Mouse (Mus musculus) layer of hippocampus, adult 2 months (tissue): ENCODE data around the gene Pin1. TPM values are rescaled to one million over a fixed set of nuclear protein-coding genes. Genes with fewer than 3 reads are reported as not detected.
"Not testable (repeated sequence)": the region's sequence is repeated elsewhere in the genome, so short reads cannot be mapped to it uniquely, and the experiment has no call there.

ENCODE experiments used
- DNase-seq, 2 experiments: peaks; one replicate each; pipeline ENCODE4 v3.0.0; 2022; ENCODE audit warnings: low spot score in 2 of 2
- H3K27ac ChIP-seq: fragments of 200-600 bp; 2 replicates; pipeline ENCODE4 v1.8.1; 2022
- H3K4me3 ChIP-seq: fragments of 200-600 bp; 2 replicates; pipeline ENCODE4 v1.8.1; 2022; ENCODE audit warnings: mild to moderate bottlenecking
- CTCF ChIP-seq: fragments of 200-600 bp; conservative IDR thresholded peaks from 2 replicates; pipeline ENCODE4 v1.8.1; 2022; ENCODE audit warnings: antibody characterized with exemption, mild to moderate bottlenecking, moderate library complexity
- long read RNA-seq, 2 experiments: library from polyadenylated mRNA; stranded (forward); transcript quantifications; one replicate each; pipeline ENCODE4 v2.0.0; 2021; ENCODE audit warnings: borderline mapping rate in 2 of 2
- total RNA-seq, 2 experiments: library from RNA; stranded (reverse); gene quantifications; 2 replicates each; pipeline ENCODE4 v1.2.3; 2021

Gene Pin1
- 10 to 100 TPM; 32.8 to 34.0 TPM for total RNA-seq
- long read RNA-seq, experiment 1, transcript Pin1-201 (4 exons, 3,843 nt), result major isoform, 128 of 149 reads
- long read RNA-seq, experiment 1, partial matches to known transcripts, result 18 of 149 reads
- long read RNA-seq, experiment 1, other reads (novel, unspliced or antisense), result 3 of 149 reads
- long read RNA-seq, experiment 2, transcript Pin1-201 (4 exons, 3,843 nt), result major isoform, 183 of 202 reads
- long read RNA-seq, experiment 2, partial matches to known transcripts, result 15 of 202 reads
- long read RNA-seq, experiment 2, other reads (novel, unspliced or antisense), result 4 of 202 reads

DNA sequence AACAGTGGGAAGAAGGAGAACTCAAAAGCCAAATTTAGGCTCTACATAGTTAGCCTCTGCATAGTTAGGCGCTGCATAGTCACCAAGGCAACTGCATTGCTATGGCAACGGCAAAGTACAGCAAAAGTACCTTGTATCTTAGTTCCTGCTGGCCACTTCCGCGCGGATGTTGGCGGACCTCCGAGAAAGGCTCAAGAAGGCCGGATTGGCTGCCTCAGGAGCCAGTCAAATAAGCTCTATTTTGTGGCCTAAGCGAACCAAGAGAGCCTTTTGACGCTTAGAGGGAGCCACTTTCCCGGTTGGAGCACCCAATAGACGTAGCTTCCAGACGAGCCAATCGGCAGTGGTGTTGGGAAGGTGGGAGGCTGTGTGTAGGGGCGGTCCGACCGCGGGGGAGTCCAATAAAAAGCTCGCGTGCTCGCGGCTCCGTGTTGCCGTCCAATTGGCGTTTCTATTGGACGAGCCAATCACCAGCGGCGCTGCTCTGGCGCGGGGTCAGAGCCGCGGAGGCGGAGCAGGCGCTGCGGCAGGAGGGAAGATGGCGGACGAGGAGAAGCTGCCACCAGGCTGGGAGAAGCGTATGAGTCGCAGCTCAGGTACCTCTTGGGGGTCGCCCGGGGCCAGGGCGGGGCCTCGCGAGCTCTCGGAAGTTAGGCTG, at the start of gene Pin1:
Gene Pin1, plus strand, starts transcription at position 494 of the 658 bp plus-strand sequence.
- peak within 1 kb of the TSS; percentile 96 for H3K4me3 ChIP-seq
- peak; percentile 2; the same call in 1 of the 2 replicates for TF ChIP-seq CTCF
- peak within 1 kb of the TSS; percentile 94 for H3K27ac ChIP-seq
- peak; percentile 98 to 100 for DNase-seq

DNA sequence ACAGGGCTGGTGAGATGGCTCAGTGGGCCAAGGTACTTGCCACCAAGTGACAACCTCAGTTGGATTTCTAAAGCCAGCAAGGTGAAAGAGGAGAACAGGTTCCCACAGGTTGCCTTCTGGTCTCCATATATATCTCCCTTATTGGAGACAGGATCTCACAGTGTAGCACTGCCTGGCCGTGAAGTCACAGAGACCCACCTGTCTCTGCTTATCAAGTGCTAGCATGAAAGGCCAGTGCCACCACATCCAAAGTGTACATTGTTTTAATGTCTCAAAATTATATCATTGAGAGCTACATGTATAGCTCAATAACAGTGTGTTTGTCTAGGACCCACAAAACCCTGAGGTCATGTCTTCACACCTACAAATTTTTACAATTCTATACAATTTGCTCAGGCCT, 45.6 kb upstream of the Pin1 start:
- H3K4me3 ChIP-seq, result no peak overlapping the region
- no peak for DNase-seq
- H3K27ac ChIP-seq, result no peak overlapping the region
- TF ChIP-seq CTCF, result no peak

DNA sequence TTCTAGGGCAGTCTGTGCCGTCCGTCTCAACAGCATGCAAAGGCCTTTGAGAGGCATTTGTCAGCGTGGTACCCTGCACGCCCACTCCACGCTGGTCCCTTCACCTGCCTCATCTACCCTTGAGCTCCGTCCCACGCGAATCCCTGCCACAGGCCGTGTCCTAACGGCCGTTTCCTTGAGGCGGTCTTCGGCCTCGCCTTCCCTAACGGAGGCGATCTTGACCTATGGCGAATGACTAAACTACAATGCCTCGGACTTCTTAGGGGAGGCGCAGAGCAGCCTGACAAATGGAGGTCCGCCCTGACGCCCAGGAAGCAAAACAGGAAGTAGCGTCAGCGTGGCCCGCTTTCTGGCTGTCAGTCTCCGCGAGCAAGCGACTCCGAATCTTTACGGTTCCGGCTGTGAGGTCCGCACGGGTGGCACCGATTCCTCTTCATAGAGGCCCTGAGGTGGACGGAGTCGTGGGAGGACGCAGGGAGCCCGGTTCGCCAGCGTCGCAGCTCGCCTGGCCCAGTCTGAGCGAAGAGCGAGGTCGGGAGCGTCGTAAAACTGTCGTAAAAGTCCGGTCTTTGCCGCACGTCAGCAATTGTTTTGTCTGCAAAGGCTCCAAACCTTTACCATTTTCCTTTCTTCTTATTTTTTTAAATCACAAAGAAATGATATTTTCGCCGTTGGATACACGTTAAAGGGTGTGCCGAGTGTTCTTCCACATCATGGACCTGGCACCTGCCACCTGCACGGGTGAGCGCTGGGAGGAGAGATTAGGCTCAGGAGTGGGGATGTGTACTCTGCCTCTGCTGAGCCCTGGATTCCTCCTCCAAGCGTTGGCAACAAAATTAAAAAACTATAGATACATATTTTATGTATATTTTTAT, 44.6 kb upstream of the Pin1 start:
- no peak for TF ChIP-seq CTCF
- peak overlapping the region; percentile 99 for H3K27ac ChIP-seq
- H3K4me3 ChIP-seq, result peak overlapping the region; percentile 81
- peak; percentile 77 to 78 for DNase-seq

DNA sequence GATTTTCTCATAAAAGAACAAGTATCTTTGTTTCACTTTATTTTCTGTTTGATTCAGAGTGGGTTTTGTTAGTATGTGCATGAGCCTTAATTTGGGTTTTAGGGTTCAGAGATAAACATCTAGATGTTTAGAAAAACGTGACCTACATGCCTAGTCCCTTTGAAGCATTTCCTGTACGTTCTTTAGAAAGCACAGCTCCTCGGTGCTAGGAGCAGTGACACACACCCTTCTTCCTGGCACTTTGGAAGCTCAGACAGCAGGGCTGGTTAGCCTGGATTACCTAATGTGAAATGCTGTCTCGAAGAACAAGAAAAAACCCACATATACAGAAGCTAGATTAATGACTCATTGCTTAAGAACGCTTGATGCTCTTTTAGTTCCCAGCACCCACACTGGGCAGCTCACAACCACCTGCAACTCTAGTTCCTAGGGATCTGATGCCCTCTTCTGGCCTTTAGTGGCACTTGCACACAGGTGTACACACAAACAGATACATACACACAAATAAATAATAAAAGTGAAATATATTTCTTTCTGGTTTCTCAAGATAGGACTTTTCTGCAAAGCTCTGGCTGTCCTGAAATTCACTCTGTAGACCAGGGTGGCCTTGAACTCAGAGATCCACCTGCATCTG, 41.9 kb upstream of the Pin1 start:
- DNase-seq, result no peak
- H3K4me3 ChIP-seq, result no peak overlapping the region
- H3K27ac ChIP-seq, result no peak overlapping the region
- TF ChIP-seq CTCF, result peak; percentile 31

DNA sequence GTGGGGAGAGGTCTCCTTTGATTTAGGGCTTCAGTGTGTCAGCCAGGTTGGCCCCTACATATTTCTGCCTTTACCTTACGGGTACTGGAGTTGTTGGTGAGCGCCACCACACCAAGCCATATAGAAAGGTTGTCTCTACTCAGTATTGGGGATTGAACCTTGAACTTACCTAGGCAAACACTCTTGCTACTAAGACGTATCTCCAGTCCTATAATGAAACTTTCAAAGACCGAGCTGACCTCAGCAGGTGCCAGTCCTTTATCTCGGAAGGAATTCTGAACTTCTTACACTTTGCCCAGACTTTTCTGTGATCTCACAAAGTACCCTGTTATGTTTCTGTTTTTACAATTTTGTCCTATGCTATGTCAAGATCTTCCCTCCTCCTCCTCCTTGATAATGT, 39.9 kb upstream of the Pin1 start:
- Histone ChIP-seq H3K4me3 (no peak overlapping the region), H3K27ac (no peak overlapping the region)
- no peak for DNase-seq
- no peak for TF ChIP-seq CTCF

DNA sequence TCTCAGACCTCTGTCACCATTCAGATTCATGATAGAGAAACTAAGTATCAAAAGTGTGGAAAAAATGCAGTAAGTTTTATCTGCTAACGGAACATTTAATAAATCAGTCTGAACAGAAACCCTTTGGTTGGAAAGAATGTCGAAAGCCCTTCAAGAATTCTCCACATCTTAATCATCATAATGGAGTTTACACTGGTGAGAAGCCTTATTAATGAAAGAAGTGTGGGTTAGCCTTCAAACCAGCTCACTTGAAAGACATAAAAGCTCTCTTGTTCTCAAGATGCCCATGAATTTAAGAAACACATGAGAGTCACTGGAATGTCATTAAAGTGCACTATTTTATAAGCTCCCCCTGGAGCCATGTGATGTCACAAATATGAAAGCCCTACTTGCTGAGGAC, 35.2 kb upstream of the Pin1 start:
- H3K27ac ChIP-seq, result no peak overlapping the region
- no peak for TF ChIP-seq CTCF
- no peak overlapping the region for H3K4me3 ChIP-seq
- DNase-seq, result peak in 1 of 2 experiments; percentile 1

DNA sequence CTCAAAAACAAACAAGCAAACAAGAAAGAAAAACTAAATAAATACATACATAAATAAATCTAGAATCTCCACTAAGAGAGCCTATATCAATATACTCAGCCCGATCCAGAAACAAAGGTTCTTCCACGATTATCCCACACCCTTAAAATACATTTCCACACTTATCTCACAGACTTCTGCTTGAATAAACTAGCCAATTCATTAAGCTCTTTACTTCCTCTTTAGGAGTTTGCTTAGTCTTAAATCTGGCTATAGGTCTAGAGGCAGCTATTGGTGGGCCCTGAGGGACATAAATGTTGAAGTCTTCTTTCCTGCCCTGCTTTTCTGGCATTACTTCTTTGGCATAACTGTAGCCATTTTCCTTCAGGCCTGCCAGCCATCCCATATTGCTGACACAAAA, 20.6 kb upstream of the Pin1 start:
- Histone ChIP-seq H3K4me3 (no peak overlapping the region), H3K27ac (no peak overlapping the region)
- no peak for DNase-seq
- TF ChIP-seq CTCF, result no peak

DNA sequence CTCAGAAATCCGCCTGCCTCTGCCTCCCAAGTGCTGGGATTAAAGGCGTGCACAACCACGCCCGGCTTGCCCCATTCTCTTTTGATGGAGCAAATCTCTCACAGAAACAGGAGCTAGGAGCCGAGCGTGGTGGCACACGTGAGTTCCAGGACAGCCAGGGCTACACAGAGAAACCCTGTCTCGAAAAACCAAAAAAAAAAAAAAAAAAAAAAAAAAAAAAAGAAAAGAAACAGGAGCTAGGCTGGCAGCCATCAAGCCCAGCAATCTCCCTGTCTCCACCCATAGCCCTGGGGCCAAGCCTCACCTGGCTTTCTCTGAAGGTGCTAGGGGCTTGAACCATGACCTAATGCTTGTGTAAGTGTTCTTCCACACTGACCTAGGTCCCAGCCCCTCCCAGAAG, 16.2 kb upstream of the Pin1 start:
- DNase-seq, result not testable (repeated sequence)

DNA sequence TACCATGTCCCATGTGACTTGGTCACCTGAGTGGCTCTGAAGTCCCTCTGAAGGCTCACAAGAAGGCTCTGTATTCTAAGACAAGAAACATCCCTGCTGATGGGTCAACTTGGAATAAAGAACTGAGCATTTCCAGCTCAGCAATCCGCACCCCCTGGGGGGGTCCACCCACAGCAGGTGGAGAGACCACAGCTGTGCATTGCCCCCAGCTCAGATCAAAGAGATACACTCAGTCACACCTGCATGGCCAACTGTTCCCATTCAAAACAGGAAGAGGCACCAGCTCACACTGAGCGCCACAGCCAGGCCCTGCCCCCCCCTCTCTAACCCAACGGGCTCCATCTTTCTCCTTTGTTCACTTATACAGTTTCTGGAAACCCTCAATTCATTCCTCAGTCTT, 15.6 kb upstream of the Pin1 start:
- no peak for DNase-seq
- Histone ChIP-seq H3K27ac (no peak overlapping the region), H3K4me3 (no peak overlapping the region)
- no peak for TF ChIP-seq CTCF

More for the DNA sequence above, 16.2 kb upstream of the Pin1 start:
- not testable (repeated sequence) for H3K4me3 ChIP-seq, H3K27ac ChIP-seq

DNA sequence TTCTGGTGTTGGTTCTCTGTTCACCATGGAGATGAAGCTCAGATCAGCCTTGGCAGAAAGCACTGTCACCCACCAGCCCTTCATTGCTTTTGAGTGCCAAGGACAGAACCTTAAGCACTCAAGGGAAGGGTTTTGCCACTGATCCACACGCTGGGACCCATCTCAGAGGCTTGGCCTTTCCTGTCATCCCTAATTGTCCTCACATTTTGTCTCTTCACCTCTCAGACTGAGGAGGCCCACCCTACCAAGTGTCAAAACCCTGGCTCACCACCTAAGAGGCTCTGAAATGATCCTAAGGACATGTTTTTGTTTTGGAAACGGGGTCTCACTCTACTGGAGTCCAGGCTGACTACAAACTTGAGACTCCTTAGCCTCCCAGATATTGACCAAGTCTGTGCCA, 15.1 kb upstream of the Pin1 start:
- no peak overlapping the region for H3K4me3 ChIP-seq
- DNase-seq, result peak in 1 of 2 experiments; percentile 5
- no peak for TF ChIP-seq CTCF
- H3K27ac ChIP-seq, result no peak overlapping the region

DNA sequence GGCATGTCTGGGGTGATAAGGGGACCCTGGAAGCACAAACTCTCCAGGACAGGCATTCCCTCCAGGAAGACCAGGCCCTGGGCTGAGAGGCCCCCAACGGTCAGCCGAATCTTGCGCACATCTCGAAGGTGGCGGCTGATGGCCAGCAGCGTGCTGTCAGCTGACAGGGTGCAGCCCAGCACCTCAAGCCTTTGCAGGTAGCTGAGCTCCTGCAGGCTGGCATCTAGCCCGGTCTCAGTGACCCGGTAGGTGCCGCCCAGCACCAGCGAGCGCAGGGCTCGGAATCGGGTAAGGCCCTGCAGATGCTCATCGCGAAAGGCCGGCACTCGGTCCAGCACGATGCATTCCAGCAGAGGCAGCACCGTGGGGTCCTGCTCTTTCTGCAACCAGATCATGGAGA, 13.3 kb upstream of the Pin1 start:
- peak in 1 of 2 experiments; percentile 11 for DNase-seq
- no peak overlapping the region for H3K4me3 ChIP-seq
- H3K27ac ChIP-seq, result no peak overlapping the region
- no peak for TF ChIP-seq CTCF

DNA sequence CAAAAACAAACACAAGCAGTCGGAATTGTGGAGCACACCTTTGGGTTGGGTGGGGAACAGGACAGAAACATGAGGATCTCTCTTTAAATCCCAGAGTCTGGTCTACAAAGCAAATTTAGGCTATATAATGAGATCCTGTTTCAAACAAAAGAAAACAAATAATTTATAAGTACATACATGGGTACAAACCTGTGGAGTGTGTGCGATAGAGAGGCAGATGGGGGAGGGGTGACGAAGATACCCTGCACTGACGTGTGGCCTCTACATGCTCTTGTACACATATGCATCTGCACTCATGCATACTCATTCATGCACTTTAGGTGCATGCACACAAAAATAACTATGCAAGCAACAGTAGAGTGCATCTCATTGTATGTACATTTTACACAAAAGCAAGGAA, 12.4 kb upstream of the Pin1 start:
- no peak overlapping the region for H3K27ac ChIP-seq
- no peak for DNase-seq
- no peak for TF ChIP-seq CTCF

DNA sequence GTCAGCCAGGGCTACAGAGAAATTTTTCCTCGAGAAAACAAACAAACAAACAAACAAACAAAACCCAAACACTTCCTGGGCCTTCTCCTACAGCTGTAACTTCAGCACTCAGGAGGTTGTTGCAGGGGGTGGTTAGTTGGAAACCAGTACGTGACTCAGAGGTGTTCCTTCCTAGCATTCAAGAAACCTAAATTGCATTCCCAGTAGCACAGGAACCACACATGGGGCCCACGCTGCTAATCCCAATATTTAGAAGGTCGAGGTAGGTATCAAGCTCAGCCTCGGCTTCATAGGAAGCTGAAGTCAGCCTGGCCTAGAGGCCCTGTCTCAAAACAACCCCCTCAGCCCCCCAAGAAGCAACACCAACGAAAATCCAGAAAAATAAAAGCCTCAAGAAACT, 10.4 kb upstream of the Pin1 start:
- H3K4me3 ChIP-seq, result peak overlapping the region; percentile 94
- H3K27ac ChIP-seq, result no peak overlapping the region
- no peak for TF ChIP-seq CTCF
- DNase-seq, result no peak

More for the DNA sequence above, 12.4 kb upstream of the Pin1 start:
- no peak overlapping the region for H3K4me3 ChIP-seq
